Mouse (Mus musculus): Measurements from ENCODE around the gene Ppme1. TPM values are rescaled to one million over a fixed set of nuclear protein-coding genes. Genes with fewer than 3 reads are reported as not detected.

Gene Ppme1
- total RNA-seq, 1 experiment from 2014 or later = 64.4 TPM

GRCm38 (mm10) chr7:100335921-100336320 is 36.2 kb downstream of the Ppme1 start:
- ATAC-seq (replicated peaks; ENCODE audit: insufficient number of reproducible peaks, low FRiP score, low TSS enrichment, poor library complexity, severe bottlenecking) = no peak

- ATAC-seq (replicated peaks; ENCODE audit: insufficient number of reproducible peaks, low FRiP score, low TSS enrichment, poor library complexity, severe bottlenecking) = no peak
Observed at GRCm38 (mm10) chr7:100331269-100331668, 40.8 kb downstream of the Ppme1 start.

GRCm38 (mm10) chr7:100328636-100329035 is 43.5 kb downstream of the Ppme1 start:
- ATAC-seq (replicated peaks; ENCODE audit: insufficient number of reproducible peaks, low FRiP score, low TSS enrichment, poor library complexity, severe bottlenecking) = no peak

GRCm38 (mm10) chr7:100327514-100327913 is 44.6 kb downstream of the Ppme1 start:
- no peak for ATAC-seq (replicated peaks; ENCODE audit: insufficient number of reproducible peaks, low FRiP score, low TSS enrichment, poor library complexity, severe bottlenecking)

GRCm38 (mm10) chr7:100325482-100325881 is 46.6 kb downstream of the Ppme1 start:
- ATAC-seq (replicated peaks; ENCODE audit: insufficient number of reproducible peaks, low FRiP score, low TSS enrichment, poor library complexity, severe bottlenecking) = no peak

GRCm38 (mm10) chr7:100323721-100324120 is 48.4 kb downstream of the Ppme1 start:
- no peak for ATAC-seq (replicated peaks; ENCODE audit: insufficient number of reproducible peaks, low FRiP score, low TSS enrichment, poor library complexity, severe bottlenecking)

GRCm38 (mm10) chr7:100317534-100317933 is 54.6 kb downstream of the Ppme1 start:
- ATAC-seq (replicated peaks; ENCODE audit: insufficient number of reproducible peaks, low FRiP score, low TSS enrichment, poor library complexity, severe bottlenecking) = no peak

- no peak for ATAC-seq (replicated peaks; ENCODE audit: insufficient number of reproducible peaks, low FRiP score, low TSS enrichment, poor library complexity, severe bottlenecking)
Observed at GRCm38 (mm10) chr7:100316924-100317323, 55.2 kb downstream of the Ppme1 start.

GRCm38 (mm10) chr7:100312716-100313115 is 59.4 kb downstream of the Ppme1 start:
- no peak for ATAC-seq (replicated peaks; ENCODE audit: insufficient number of reproducible peaks, low FRiP score, low TSS enrichment, poor library complexity, severe bottlenecking)

- no peak for ATAC-seq (replicated peaks; ENCODE audit: insufficient number of reproducible peaks, low FRiP score, low TSS enrichment, poor library complexity, severe bottlenecking)
Observed at GRCm38 (mm10) chr7:100310290-100310689, 61.8 kb downstream of the Ppme1 start.

- ATAC-seq (replicated peaks; ENCODE audit: insufficient number of reproducible peaks, low FRiP score, low TSS enrichment, poor library complexity, severe bottlenecking) = no peak
Observed at GRCm38 (mm10) chr7:100309679-100310078, 62.4 kb downstream of the Ppme1 start.

GRCm38 (mm10) chr7:100309216-100309615 is 62.9 kb downstream of the Ppme1 start:
- ATAC-seq (replicated peaks; ENCODE audit: insufficient number of reproducible peaks, low FRiP score, low TSS enrichment, poor library complexity, severe bottlenecking) = no peak

GRCm38 (mm10) chr7:100307872-100308653 is 64.0 kb downstream of the Ppme1 start:
- ATAC-seq (replicated peaks; ENCODE audit: insufficient number of reproducible peaks, low FRiP score, low TSS enrichment, poor library complexity, severe bottlenecking) = no peak

- no peak for ATAC-seq (replicated peaks; ENCODE audit: insufficient number of reproducible peaks, low FRiP score, low TSS enrichment, poor library complexity, severe bottlenecking)
Observed at GRCm38 (mm10) chr7:100305894-100306293, 66.2 kb downstream of the Ppme1 start.

- no peak for ATAC-seq (replicated peaks; ENCODE audit: insufficient number of reproducible peaks, low FRiP score, low TSS enrichment, poor library complexity, severe bottlenecking)
Observed at GRCm38 (mm10) chr7:100302316-100302715, 69.8 kb downstream of the Ppme1 start.

GRCm38 (mm10) chr7:100301390-100301789 is 70.7 kb downstream of the Ppme1 start:
- no peak for ATAC-seq (replicated peaks; ENCODE audit: insufficient number of reproducible peaks, low FRiP score, low TSS enrichment, poor library complexity, severe bottlenecking)

- no peak for ATAC-seq (replicated peaks; ENCODE audit: insufficient number of reproducible peaks, low FRiP score, low TSS enrichment, poor library complexity, severe bottlenecking)
Observed at GRCm38 (mm10) chr7:100298861-100299510, 73.1 kb downstream of the Ppme1 start.

GRCm38 (mm10) chr7:100296699-100297098 is 75.4 kb downstream of the Ppme1 start:
- no peak for ATAC-seq (replicated peaks; ENCODE audit: insufficient number of reproducible peaks, low FRiP score, low TSS enrichment, poor library complexity, severe bottlenecking)

- no peak for ATAC-seq (replicated peaks; ENCODE audit: insufficient number of reproducible peaks, low FRiP score, low TSS enrichment, poor library complexity, severe bottlenecking)
Observed at GRCm38 (mm10) chr7:100295745-100296144, 76.4 kb downstream of the Ppme1 start.

- no peak for ATAC-seq (replicated peaks; ENCODE audit: insufficient number of reproducible peaks, low FRiP score, low TSS enrichment, poor library complexity, severe bottlenecking)
Observed at GRCm38 (mm10) chr7:100293546-100293945, 78.6 kb downstream of the Ppme1 start.
